ENCODE assay signal across 17 mouse cellular contexts in the genomic region with DNA sequence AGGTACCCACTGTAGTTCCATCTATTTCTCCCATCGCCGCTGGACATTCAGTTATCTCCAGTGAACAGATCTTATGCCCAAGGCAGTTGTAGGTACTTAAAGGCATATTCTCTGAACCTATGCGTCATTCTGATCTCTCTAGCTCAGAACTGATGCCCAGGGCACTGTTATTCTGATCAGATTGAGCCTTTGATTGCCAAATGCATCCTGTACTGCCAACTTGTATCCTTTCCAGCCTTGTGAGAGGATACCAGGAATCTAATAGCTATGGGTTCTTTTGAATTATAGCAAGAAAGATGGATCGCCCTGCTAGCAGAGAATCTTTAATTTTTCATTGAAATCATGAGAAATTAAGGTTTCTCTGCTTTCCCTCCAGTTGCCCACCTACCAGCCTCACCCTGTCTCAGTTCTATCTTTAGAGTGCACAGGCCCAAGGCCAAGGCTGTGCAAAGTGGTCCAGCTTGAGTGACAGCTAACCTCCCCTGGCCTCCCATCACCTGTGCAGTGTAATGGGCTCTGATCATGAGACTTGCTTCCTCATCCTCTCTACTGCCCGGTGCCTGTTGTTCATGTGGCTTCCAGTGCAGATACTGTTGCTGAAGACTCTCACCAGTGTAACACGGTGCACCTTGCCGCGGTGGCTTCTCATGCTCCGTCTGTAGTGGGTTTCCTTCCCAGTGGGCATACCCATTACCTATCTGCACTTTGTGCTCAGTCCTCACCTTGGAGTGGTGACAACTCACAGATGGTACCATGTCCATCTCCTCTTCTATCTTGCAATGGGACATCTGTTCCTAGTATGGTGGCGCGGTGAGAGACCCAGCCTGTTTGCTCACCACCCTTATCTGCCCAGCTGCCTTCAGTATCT.
"Had no signal": no experiment of that assay in that cellular context is flagged by ENCODE, and none has a peak within 500 bp of the region (broad histone marks: within the 10 kb centered on the region; RNA-seq: fewer than 3 reads in every experiment).

No protein-coding gene starts in this region.

- H3K9ac ChIP-seq: liver, embryonic 15.5 days; liver, postnatal 0 days; lung, embryonic 15.5 days; midbrain, embryonic 12.5 days; midbrain, embryonic 15.5 days; neural tube, embryonic 12.5 days; stomach, embryonic 15.5 days had no signal

- H3K27me3 ChIP-seq: liver, embryonic 15.5 days; lung, embryonic 15.5 days; midbrain, embryonic 12.5 days; midbrain, embryonic 15.5 days; neural tube, embryonic 12.5 days; stomach, embryonic 15.5 days had no signal

- H3K4me3 ChIP-seq: liver, embryonic 15.5 days; lung, embryonic 15.5 days; midbrain, embryonic 12.5 days; midbrain, embryonic 15.5 days; neural tube, embryonic 12.5 days; stomach, embryonic 15.5 days had no signal

- H3K27ac ChIP-seq: liver, embryonic 15.5 days; lung, embryonic 15.5 days; macrophage; midbrain, embryonic 12.5 days; midbrain, embryonic 15.5 days; neural tube, embryonic 12.5 days; stomach, embryonic 15.5 days; stomach, postnatal 0 days had no signal

- H3K4me2 ChIP-seq: liver, embryonic 15.5 days; lung, embryonic 15.5 days; midbrain, embryonic 12.5 days; midbrain, embryonic 15.5 days; neural tube, embryonic 12.5 days; stomach, embryonic 15.5 days had no signal

- H3K4me1 ChIP-seq: liver, embryonic 15.5 days; midbrain, embryonic 12.5 days; neural tube, embryonic 12.5 days; stomach, embryonic 15.5 days had no signal

- DNase-seq: liver, postnatal 0 days; lung, adult 2 months; lung, postnatal 14 days; lung, postnatal 36 days; right cerebral cortex, postnatal 14 days; thymus, adult 2 months; thymus, postnatal 25 days; thymus, postnatal 4 days had no signal

- H3K9me3 ChIP-seq: liver, embryonic 15.5 days; lung, embryonic 15.5 days; midbrain, embryonic 12.5 days; midbrain, embryonic 15.5 days; neural tube, embryonic 12.5 days; stomach, embryonic 15.5 days had no signal

- H3K36me3 ChIP-seq: liver, embryonic 15.5 days; lung, embryonic 15.5 days; midbrain, embryonic 12.5 days; midbrain, embryonic 15.5 days; neural tube, embryonic 12.5 days; stomach, embryonic 15.5 days had no signal

- ATAC-seq: liver, postnatal 0 days; lung, postnatal 0 days; midbrain, embryonic 15.5 days had no signal
